Mouse (Mus musculus) left cerebral cortex, postnatal 25 days (tissue): ENCODE measurements at regions not wholly inside any gene's neighbourhood (a gene's known extent, or its start where the extent isn't known, plus 50 kb on each side); places are given as distances from the start of the nearest gene placed in this dataset.
A peak's percentile ranks its signal among the peaks of the same experiment; 100 is the strongest.

Experiments
- DNase-seq, 2 experiments: peaks; one replicate each; pipeline ENCODE4 v3.0.0; 2022; ENCODE audit warnings: low spot score in 2 of 2, mixed read lengths in 1 of 2
- intact Hi-C: fragments of 180-260 bp; cut with DNase I; formaldehyde crosslinking; loops from one replicate; pipeline ENCODE4 v1.15.1; 2025

DNA sequence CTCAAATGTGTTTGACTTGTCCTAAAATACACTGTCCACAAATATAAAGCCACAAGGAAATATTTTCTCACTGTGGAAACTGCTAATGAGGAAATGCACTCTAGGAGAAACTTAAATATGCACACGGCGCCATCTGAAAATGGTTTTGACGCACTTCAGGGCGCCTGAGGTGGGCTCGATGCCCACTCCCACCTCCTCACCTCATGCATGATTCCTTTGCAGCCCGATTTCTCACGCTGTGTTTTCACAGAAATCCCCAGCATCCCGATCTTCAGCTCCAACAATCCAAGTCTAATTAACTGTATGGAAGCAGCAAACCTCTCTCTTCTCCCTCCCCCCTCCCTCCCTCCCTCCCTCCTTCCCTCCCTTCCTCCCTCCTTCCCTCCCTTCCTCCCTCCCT is 92.5 kb upstream of the Plcz1 start:
- intact Hi-C loops, result no loop called here
- DNase-seq, result peak in 1 of 2 experiments; percentile 40

DNA sequence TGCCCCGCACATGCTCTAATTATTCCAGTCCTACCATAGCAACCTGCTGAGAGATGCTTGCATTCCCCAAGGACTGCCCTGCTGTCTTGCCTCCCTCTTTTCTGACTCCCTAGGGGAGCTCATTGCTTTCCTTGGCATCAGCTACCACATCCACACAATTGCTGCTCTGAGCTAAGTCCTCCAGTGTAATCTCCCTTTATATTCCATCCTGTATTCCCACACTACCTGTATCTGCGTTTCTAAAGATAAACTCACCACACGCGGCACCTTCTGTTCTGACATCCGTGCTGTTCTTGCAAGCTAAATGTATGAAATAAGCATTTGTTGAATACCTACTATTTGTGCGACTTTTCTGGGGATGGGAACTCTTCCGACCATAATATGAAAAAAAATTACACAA is 85.4 kb upstream of the Plcz1 start:
- intact Hi-C loops, result no loop called here
- DNase-seq, result no peak

GRCm38 (mm10) chr6:140114024-140114423 is 72.8 kb upstream of the Plcz1 start:
- intact Hi-C loops, result no loop called here
- peak in 1 of 2 experiments; percentile 35 for DNase-seq

DNA sequence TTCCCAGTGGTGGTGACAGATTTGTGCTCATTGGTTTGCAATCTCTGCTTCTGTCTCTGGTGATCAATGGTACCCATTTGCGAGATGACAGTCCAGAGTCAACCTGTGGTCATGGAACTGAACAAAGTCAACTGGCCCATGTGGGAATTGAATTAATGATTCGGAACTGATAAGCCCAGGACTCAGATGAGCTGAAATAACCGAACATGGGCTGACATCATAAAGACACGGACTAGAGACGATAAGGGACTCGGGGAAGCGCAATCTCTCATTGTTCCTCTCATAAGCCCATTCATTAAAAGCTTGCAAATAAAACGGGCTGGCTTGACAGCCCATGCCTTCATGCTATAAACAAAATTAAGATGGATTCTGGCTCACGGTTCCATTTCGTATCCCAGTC is 70.8 kb upstream of the Plcz1 start:
- no peak for DNase-seq
- intact Hi-C loops, result no loop called here

DNA sequence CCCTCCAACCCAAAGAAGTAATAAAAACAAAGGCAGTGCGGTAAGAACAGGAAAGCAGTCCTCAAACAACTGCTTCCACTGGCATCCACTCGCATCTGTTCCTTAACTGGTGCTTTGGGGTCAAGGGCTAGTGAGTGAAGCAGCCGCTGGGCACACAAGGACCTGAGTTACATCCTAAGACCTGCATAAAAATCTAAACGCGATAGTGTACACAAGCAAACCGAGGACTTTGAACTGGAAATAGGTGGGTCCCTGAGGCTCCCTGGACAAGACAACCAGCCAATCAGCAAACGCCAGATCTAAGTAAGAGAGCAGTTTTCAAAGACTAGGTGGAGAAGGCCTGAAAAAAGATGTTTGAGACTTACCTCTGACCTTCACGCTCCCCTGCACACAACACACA is 66.8 kb upstream of the Plcz1 start:
- no peak for DNase-seq
- intact Hi-C loops, result no loop called here

DNA sequence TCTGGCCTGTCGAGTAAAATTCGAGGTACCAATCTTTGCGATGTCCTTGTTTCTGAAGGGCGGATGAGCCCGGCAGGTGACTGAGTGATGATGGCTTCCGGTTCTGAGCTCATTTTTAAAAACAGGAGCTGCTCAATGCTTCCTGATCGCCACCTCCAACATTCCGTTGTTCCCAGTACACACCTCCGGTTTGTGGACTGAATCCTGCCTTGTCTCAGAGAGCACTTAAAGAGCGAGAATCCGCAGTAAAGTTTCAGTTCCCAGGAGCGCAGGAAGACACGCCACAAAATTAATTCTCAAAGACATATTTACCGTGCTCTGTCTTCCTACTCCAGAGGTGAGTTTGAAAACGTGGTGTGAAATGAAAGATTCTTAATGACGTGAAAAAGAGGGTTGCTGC is 66.4 kb upstream of the Plcz1 start:
- intact Hi-C loops, result no loop called here
- no peak for DNase-seq

GRCm38 (mm10) chr6:140106141-140106540 is 64.9 kb upstream of the Plcz1 start:
- no peak for DNase-seq
- intact Hi-C loops, result no loop called here

DNA sequence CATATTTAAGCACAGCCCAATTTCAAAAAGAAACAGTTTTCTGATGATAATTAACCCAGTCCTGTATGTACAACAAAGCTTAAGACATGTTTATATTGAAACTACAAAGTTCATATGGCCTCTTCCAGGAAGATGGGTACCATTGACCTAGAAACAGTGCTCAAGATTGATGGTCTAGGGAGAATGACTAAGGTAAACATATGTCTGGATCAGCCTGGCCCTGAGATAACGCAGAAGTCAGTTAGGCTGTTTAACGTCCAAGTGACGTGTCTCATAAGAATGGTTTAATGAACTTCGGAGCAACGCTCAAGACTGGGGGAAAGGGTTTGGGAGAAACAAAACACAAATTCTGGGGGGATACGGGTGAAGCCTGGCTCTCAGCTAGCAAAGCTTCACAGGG is 60.8 kb upstream of the Plcz1 start:
- intact Hi-C loops, result no loop called here

GRCm38 (mm10) chr6:140095416-140095815 is 54.2 kb upstream of the Plcz1 start:
- DNase-seq, result no peak
- intact Hi-C loops, result no loop called here

More for the DNA sequence above, 60.8 kb upstream of the Plcz1 start:
- no peak for DNase-seq
